Mouse (Mus musculus) adrenal gland, postnatal 25 days (tissue): ENCODE results near the gene Hoxb6. TPM values are rescaled to one million over a fixed set of nuclear protein-coding genes. Genes with fewer than 3 reads are reported as not detected.

Experiments
- microRNA-seq, 2 experiments: library from miRNA; unstranded; fragments of <30 nt; microRNA quantifications; one replicate each; pipeline ENCODE4 v1.2.0; 2021
- total RNA-seq: library from RNA; stranded (reverse); gene quantifications from 2 replicates; pipeline ENCODE4 v1.2.3, GENCODE M21; 2021

Gene Hoxb6
- total RNA-seq, 1 experiment from 2014 or later = 78.8 TPM

Small RNA genes within 50 kb of the gene (microRNA-seq; reads per million reads assigned to microRNA genes)
- 51,196 to 89,197 reads per million in 2 experiments for gene Mir10a
- gene Mir196a-1 = 23.1 to 28.1 reads per million in 2 experiments

Other genes with a start within 250 kb of the Hoxb6 start
- gene Ube2z, start 227.1 kb upstream of the Hoxb6 start, total RNA-seq = 46.2 and 48.4 TPM in 2 replicates
- gene Atp5g1, start 216.8 kb upstream of the Hoxb6 start, total RNA-seq = 260 and 278 TPM in 2 replicates
- not detected in 2 replicates for gene Calcoco2, start 180.5 kb upstream of the Hoxb6 start, total RNA-seq
- gene Ttll6, start 158.7 kb upstream of the Hoxb6 start, total RNA-seq = not detected in 2 replicates
- not detected in 2 replicates for gene Hoxb13, start 98.2 kb upstream of the Hoxb6 start, total RNA-seq
- gene Hoxb9, start 21.0 kb upstream of the Hoxb6 start, total RNA-seq = 202 and 263 TPM in 2 replicates
- gene Hoxb8, start 10.6 kb upstream of the Hoxb6 start, total RNA-seq = 84.9 and 94.6 TPM in 2 replicates
- gene Hoxb7, start 5.9 kb upstream of the Hoxb6 start, total RNA-seq = 54.7 and 58.6 TPM in 2 replicates
- gene Hoxb5, start 10.9 kb downstream of the Hoxb6 start, total RNA-seq = 36.5 and 36.8 TPM in 2 replicates
- gene Hoxb4, start 25.8 kb downstream of the Hoxb6 start, total RNA-seq = 27.6 and 31.5 TPM in 2 replicates
- 33.0 and 40.1 TPM in 2 replicates for gene Hoxb3, start 30.9 kb downstream of the Hoxb6 start, total RNA-seq
- 24.0 and 25.6 TPM in 2 replicates for gene Hoxb2, start 58.0 kb downstream of the Hoxb6 start, total RNA-seq
- gene Hoxb1, start 73.3 kb downstream of the Hoxb6 start, total RNA-seq = not detected in 2 replicates
- 6.7 and 7.4 TPM in 2 replicates for gene Skap1, start 172.1 kb downstream of the Hoxb6 start, total RNA-seq